Mouse (Mus musculus): Measurements from ENCODE around the gene Tbcd. TPM values are rescaled to one million over a fixed set of nuclear protein-coding genes. Genes with fewer than 3 reads are reported as not detected.

Tbcd gene
- polyA plus RNA-seq, 2 experiments: 38.7 to 43.4 TPM

DNA sequence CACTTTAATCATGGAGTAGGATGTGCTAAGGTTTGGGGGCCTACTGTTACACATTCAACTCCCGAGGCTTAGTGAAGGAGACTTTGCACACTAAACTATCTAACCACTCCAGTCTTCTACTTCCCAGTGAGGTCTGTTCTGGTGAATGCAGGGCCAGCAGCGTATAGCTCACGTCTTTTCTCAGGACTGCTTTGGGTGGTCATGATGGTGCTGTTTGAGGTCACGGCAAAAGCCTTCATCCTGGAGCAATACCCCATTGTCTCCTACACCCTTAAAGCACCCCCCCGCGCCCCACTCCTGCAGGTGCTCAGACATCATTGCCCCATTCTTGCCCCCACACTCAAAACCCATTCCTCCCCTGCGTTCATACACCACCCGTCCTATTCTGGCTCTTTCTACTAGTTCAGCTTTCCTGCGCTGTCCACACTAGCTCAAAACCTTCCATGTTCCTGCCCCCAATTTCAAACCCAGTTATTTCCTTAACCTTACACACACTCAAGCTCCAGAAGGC lies 478 bp upstream of the Tbcd start:
- DNase-seq (ENCODE audit: low spot score) (no peak), ATAC-seq (ENCODE audit: low FRiP score, low read depth) (no peak)
- TF ChIP-seq POLR2A (IDR thresholded peaks at IDR 0.05; ENCODE audit: borderline replicate concordance, extremely low read depth, insufficient read depth, insufficient read length): no peak
- H3K27ac ChIP-seq (replicated peaks; ENCODE audit: low read depth, low read length): no peak overlapping the region
- no peaks in the 10 kb centered on the region for H3K9me3 ChIP-seq (ENCODE audit: control insufficient read depth, low read length)
- H3K4me1 ChIP-seq (ENCODE audit: control insufficient read depth, insufficient read depth, low read length): peaks cover 8% of the 10 kb centered on the region
- 21% methylated on average over 9 of the region's 9 CpGs for WGBS
- H3K4me2 ChIP-seq (replicated peaks; ENCODE audit: low read depth, low read length, severe bottlenecking): peak overlapping the region; percentile 67
- peak overlapping the region; percentile 90 for H3K4me3 ChIP-seq (replicated peaks; ENCODE audit: low read length)
- H3K36me3 ChIP-seq (ENCODE audit: control insufficient read depth, insufficient read depth, low read length): peaks cover 10% of the 10 kb centered on the region
- H3K9ac ChIP-seq (ENCODE audit: low read depth, low read length, severe bottlenecking): peak overlapping the region; percentile 66
- H3K27me3 ChIP-seq (ENCODE audit: control insufficient read depth, insufficient read depth, low read length): no peaks in the 10 kb centered on the region

DNA sequence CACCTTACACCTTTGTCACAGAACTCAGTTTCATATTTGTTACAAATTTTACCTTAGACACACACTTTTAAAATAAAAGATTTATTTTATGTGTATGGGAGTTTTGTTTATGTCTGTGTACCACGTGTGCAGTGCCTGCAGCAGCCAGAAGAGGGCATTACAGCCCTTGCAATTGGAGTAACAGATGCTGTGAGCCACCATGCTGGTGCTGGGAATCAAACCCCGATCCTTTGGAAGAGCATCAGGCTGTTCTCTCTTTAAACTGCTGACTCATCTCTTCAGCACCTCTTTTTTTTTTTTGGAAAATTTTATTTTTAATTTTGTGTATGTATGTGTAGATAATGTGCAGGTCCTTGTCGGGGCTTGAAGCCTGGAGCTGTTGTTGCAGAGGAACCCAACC lies 6.1 kb downstream of the Tbcd start:
- DNase-seq (ENCODE audit: low spot score): no peak
- H3K4me3 ChIP-seq (replicated peaks; ENCODE audit: low read length): no peak overlapping the region
- H3K9me3 ChIP-seq (ENCODE audit: control insufficient read depth, low read length): no peaks in the 10 kb centered on the region
- H3K27ac ChIP-seq (replicated peaks; ENCODE audit: low read depth, low read length): no peak overlapping the region
- H3K9ac ChIP-seq (ENCODE audit: low read depth, low read length, severe bottlenecking): no peak overlapping the region
- no peak overlapping the region for H3K4me2 ChIP-seq (replicated peaks; ENCODE audit: low read depth, low read length, severe bottlenecking)
- peaks cover 58% of the 10 kb centered on the region for H3K36me3 ChIP-seq (ENCODE audit: control insufficient read depth, insufficient read depth, low read length)
- H3K27me3 ChIP-seq (ENCODE audit: control insufficient read depth, insufficient read depth, low read length): no peaks in the 10 kb centered on the region
- WGBS: 89% methylated on average over 3 of the region's 3 CpGs
- H3K4me1 ChIP-seq (ENCODE audit: control insufficient read depth, insufficient read depth, low read length): no peaks in the 10 kb centered on the region
- ATAC-seq (ENCODE audit: low FRiP score, low read depth): no peak
- no peak for TF ChIP-seq POLR2A (IDR thresholded peaks at IDR 0.05; ENCODE audit: borderline replicate concordance, extremely low read depth, insufficient read depth, insufficient read length)

DNA sequence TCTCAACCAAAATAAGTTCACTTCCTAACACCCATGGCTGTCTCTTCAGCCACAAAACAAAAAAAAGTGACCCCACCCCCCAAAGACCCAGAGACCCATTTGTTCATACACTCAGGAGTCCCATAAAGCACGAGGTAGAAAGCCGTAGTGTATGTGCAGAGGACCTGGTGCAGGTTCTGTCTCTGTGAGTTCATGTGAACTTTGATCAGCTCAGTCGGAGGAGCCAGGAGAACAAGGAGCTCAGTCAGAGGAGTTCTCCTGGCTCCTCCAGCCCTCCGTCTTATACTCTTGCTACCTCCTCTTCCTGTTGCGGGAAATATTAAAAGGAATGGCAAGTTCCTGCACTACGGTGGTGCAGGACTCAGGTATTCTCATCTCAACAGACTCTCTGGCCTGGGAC lies 15.7 kb downstream of the Tbcd start:
- Histone ChIP-seq H3K36me3 (ENCODE audit: control insufficient read depth, insufficient read depth, low read length) (peaks cover 30% of the 10 kb centered on the region), H3K4me1 (ENCODE audit: control insufficient read depth, insufficient read depth, low read length) (no peaks in the 10 kb centered on the region), H3K9ac (ENCODE audit: low read depth, low read length, severe bottlenecking) (no peak overlapping the region), H3K4me3 (replicated peaks; ENCODE audit: low read length) (no peak overlapping the region), H3K4me2 (replicated peaks; ENCODE audit: low read depth, low read length, severe bottlenecking) (no peak overlapping the region), H3K27ac (replicated peaks; ENCODE audit: low read depth, low read length) (no peak overlapping the region), H3K9me3 (ENCODE audit: control insufficient read depth, low read length) (no peaks in the 10 kb centered on the region), H3K27me3 (ENCODE audit: control insufficient read depth, insufficient read depth, low read length) (no peaks in the 10 kb centered on the region)
- ATAC-seq (ENCODE audit: low FRiP score, low read depth): no peak
- no peak for DNase-seq (ENCODE audit: low spot score)
- 83% methylated on average over 6 of the region's 6 CpGs for WGBS
- no peak for TF ChIP-seq POLR2A (IDR thresholded peaks at IDR 0.05; ENCODE audit: borderline replicate concordance, extremely low read depth, insufficient read depth, insufficient read length)

DNA sequence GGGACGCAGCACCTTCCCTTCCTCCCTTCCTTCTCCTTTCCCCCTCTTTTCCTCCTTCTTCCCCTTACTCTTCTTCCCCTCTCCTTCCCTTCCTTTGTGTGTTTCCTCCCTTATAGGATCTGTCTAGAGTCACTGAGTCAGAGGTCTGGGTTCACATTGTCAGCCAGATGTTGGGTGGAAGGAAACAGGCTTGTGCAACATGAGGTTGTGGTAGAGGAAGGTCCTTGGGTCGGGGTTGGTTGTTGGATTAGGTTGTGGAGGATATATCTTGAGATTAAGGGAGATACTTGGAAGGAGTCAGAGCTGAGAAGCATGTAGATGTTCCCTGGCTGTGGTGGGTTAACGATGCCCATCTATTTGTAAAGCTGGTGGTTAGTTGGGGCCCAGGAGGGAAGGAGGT lies 23.1 kb downstream of the Tbcd start:
- no peak for TF ChIP-seq POLR2A (IDR thresholded peaks at IDR 0.05; ENCODE audit: borderline replicate concordance, extremely low read depth, insufficient read depth, insufficient read length)
- H3K27ac ChIP-seq (replicated peaks; ENCODE audit: low read depth, low read length): no peak overlapping the region
- no peak overlapping the region for H3K4me3 ChIP-seq (replicated peaks; ENCODE audit: low read length)
- DNase-seq (ENCODE audit: low spot score): no peak
- no peaks in the 10 kb centered on the region for H3K9me3 ChIP-seq (ENCODE audit: control insufficient read depth, low read length)
- peaks cover 27% of the 10 kb centered on the region for H3K36me3 ChIP-seq (ENCODE audit: control insufficient read depth, insufficient read depth, low read length)
- no peak overlapping the region for H3K9ac ChIP-seq (ENCODE audit: low read depth, low read length, severe bottlenecking)
- no peaks in the 10 kb centered on the region for H3K4me1 ChIP-seq (ENCODE audit: control insufficient read depth, insufficient read depth, low read length)
- no peak for ATAC-seq (ENCODE audit: low FRiP score, low read depth)
- WGBS: 77% methylated on average over 3 of the region's 3 CpGs
- no peaks in the 10 kb centered on the region for H3K27me3 ChIP-seq (ENCODE audit: control insufficient read depth, insufficient read depth, low read length)
- H3K4me2 ChIP-seq (replicated peaks; ENCODE audit: low read depth, low read length, severe bottlenecking): no peak overlapping the region

DNA sequence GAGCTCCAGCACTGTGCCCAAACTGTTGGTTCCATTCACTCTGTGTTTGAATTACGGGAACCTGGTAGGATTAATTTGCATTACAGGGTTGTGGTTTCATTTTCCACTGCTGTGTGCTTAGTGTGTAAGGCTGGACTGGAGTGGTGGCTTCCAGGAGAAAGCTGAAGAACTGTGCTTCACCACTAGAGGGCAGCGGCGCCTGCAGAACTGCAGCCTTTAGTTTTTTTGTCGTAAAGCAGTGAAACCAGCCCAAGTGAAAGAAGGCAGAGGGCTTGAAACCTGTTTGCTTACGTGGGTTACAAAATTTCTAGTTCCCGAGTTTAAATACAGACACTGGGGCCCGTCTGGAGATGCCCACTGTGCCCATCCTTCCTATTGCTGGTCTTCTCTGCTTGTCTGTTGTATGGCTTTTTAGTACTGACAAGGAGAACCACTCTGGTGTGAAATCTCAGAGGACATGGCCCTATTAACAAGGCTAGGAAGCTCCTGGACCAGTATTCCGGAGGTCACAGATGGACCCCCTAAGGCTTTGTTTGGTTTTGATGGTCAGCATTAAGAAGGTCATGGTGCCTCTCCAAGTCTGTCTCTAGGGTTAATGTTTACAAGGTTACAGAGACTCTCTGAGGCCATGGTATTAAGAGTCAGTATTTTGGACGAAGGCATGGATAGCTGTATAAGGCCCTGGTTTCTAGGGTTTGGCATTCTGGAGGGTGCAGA lies 24.1 kb downstream of the Tbcd start:
- DNase-seq (ENCODE audit: low spot score) (peak; percentile 84), ATAC-seq (ENCODE audit: low FRiP score, low read depth) (no peak)
- no peak overlapping the region for H3K4me3 ChIP-seq (replicated peaks; ENCODE audit: low read length)
- H3K36me3 ChIP-seq (ENCODE audit: control insufficient read depth, insufficient read depth, low read length): peaks cover 27% of the 10 kb centered on the region
- TF ChIP-seq POLR2A (IDR thresholded peaks at IDR 0.05; ENCODE audit: borderline replicate concordance, extremely low read depth, insufficient read depth, insufficient read length): no peak
- no peaks in the 10 kb centered on the region for H3K9me3 ChIP-seq (ENCODE audit: control insufficient read depth, low read length)
- H3K4me1 ChIP-seq (ENCODE audit: control insufficient read depth, insufficient read depth, low read length): no peaks in the 10 kb centered on the region
- no peak overlapping the region for H3K4me2 ChIP-seq (replicated peaks; ENCODE audit: low read depth, low read length, severe bottlenecking)
- no peak overlapping the region for H3K27ac ChIP-seq (replicated peaks; ENCODE audit: low read depth, low read length)
- 35% methylated on average over 9 of the region's 9 CpGs for WGBS
- no peak overlapping the region for H3K9ac ChIP-seq (ENCODE audit: low read depth, low read length, severe bottlenecking)
- H3K27me3 ChIP-seq (ENCODE audit: control insufficient read depth, insufficient read depth, low read length): no peaks in the 10 kb centered on the region
